Mouse (Mus musculus) thymus, postnatal 14 days (tissue): Measurements from ENCODE around the gene Mitd1.

Experiments used
- DNase-seq: peaks from one replicate; pipeline ENCODE4 v3.0.0; 2021

Mitd1 gene

DNA sequence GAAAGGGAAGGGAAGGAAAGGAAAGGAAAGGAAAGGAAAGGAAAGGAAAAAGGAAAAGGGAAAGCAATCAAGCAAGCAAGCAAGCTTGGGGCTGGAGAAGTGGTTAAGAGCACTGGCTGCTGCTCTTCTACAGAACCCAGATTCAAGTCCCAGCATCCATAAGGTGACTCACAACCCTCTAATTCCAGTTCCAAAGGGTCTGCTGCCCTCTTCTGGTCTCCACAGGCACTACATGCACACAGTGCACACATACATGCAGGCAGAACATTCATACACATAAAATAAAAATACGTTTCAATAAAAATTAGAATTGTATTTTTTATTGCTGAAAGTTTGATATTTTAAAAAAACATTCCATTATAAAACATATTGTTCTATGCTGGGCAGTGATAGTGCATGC, 23.2 kb downstream of the Mitd1 start:
- DNase-seq, result peak; percentile 59

DNA sequence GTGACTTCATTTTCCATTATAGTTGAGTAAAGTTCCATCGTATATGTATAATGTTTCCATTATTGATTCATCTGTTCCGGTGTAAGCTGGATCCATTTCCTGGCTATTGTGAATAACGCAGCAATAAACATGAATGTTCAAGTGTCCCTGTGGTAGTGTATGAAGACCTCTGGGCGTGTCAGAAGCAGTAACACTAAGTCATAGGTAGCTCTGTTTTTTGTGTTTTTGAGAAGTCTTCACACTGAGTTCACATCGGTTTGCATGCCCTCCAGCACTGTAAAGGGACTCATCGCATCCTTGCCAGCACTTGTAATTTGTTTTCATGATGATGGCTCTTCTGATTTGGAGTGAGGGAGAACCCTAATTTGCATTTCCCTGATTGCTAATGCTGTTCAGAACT, 23.9 kb downstream of the Mitd1 start, which contains the start of gene Tsga10:
Gene Tsga10 (minus strand): TSS at position 144 of the 400 bp plus-strand sequence.
- no peak for DNase-seq

- peak; percentile 20 for DNase-seq
Measured at GRCm38 (mm10) chr1:37865401-37866215, 24.6 kb downstream of the Mitd1 start.

GRCm38 (mm10) chr1:37864511-37865400, 25.5 kb downstream of the Mitd1 start:
- peak; percentile 100 for DNase-seq

DNA sequence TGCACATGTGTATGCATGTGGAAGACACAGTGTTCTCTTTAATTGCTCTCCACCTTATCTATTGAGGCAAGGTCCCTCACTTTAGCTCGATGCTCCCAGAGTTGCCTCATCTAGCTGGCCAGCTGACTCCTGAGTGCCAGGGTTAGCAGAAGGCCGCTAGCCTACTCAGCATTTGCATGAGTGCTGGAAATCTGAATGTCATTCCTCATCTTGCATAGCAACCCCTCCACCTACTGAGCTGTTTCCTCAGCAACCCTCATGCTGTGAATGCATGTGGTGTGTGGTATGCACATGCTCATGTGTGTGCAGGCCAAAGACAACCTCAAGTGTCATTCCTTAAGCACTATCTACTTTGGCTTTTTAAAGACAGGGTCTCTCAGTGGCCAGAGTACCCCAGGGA, 39.5 kb downstream of the Mitd1 start:
- DNase-seq, result no peak

GRCm38 (mm10) chr1:37846878-37847277, 43.3 kb downstream of the Mitd1 start:
- DNase-seq, result no peak

DNA sequence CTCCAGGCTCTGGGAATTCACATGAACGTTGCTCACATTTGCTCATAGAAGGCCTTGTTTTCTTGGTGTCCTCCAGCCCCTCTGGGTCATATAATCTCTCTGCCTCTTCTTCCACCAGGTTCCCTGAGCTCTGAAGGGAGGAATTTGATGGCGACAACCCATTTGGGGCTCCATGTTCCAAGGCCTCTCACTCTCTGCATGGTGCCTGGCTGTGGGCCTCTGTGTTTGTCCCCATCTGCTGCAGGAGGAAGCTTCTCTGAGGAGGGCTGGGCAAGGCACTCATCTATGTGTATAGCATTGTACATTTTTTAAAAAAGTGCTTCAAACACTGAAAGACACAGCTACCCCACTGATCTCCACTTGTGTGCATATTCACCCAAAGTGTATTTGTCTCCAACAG, 58.5 kb downstream of the Mitd1 start:
- no peak for DNase-seq
